Mouse (Mus musculus): ENCODE data around the gene Sema3e.

The Sema3e gene

GRCm38 (mm10) chr5:14025205-14026124 lies at the start of gene Sema3e:
Gene Sema3e (plus strand): TSS chr5:14025276.
- DNase-seq (ENCODE audit: low spot score in 2 of 2) = no peak

GRCm38 (mm10) chr5:13977576-13977975 lies 47.5 kb upstream of the Sema3e start:
- no peak for DNase-seq (ENCODE audit: low spot score in 2 of 2)

- DNase-seq (ENCODE audit: low spot score in 2 of 2) = no peak
These were observed 45.9 kb upstream of the Sema3e start for GRCm38 (mm10) chr5:13979156-13979555.

- no peak for DNase-seq (ENCODE audit: low spot score in 2 of 2)
These were observed 42.5 kb upstream of the Sema3e start for GRCm38 (mm10) chr5:13982417-13983054.

- no peak for DNase-seq (ENCODE audit: low spot score in 2 of 2)
These were observed 41.5 kb upstream of the Sema3e start for GRCm38 (mm10) chr5:13983608-13984007.

GRCm38 (mm10) chr5:13985669-13986068 lies 39.4 kb upstream of the Sema3e start:
- no peak for DNase-seq (ENCODE audit: low spot score in 2 of 2)

GRCm38 (mm10) chr5:13987123-13987522 lies 38.0 kb upstream of the Sema3e start:
- DNase-seq (ENCODE audit: low spot score in 2 of 2) = no peak

- no peak for DNase-seq (ENCODE audit: low spot score in 2 of 2)
These were observed 37.1 kb upstream of the Sema3e start for GRCm38 (mm10) chr5:13988023-13988422.

- no peak for DNase-seq (ENCODE audit: low spot score in 2 of 2)
These were observed 32.2 kb upstream of the Sema3e start for GRCm38 (mm10) chr5:13992734-13993396.

- DNase-seq (ENCODE audit: low spot score in 2 of 2) = no peak
These were observed 3.3 kb downstream of the Sema3e start for GRCm38 (mm10) chr5:14028341-14028740.

- DNase-seq (ENCODE audit: low spot score in 2 of 2) = no peak
These were observed 5.7 kb downstream of the Sema3e start for GRCm38 (mm10) chr5:14030796-14031195.

GRCm38 (mm10) chr5:14032056-14032455 lies 7.0 kb downstream of the Sema3e start:
- DNase-seq (ENCODE audit: low spot score in 2 of 2) = no peak

- no peak for DNase-seq (ENCODE audit: low spot score in 2 of 2)
These were observed 8.2 kb downstream of the Sema3e start for GRCm38 (mm10) chr5:14033302-14033701.

GRCm38 (mm10) chr5:14038813-14039496 lies 13.9 kb downstream of the Sema3e start:
- DNase-seq (ENCODE audit: low spot score in 2 of 2) = no peak

- DNase-seq (ENCODE audit: low spot score in 2 of 2) = no peak
These were observed 15.1 kb downstream of the Sema3e start for GRCm38 (mm10) chr5:14040208-14040607.

- no peak for DNase-seq (ENCODE audit: low spot score in 2 of 2)
These were observed 18.0 kb downstream of the Sema3e start for GRCm38 (mm10) chr5:14043116-14043515.

GRCm38 (mm10) chr5:14043983-14044382 lies 18.9 kb downstream of the Sema3e start:
- DNase-seq (ENCODE audit: low spot score in 2 of 2) = no peak

GRCm38 (mm10) chr5:14048660-14049059 lies 23.6 kb downstream of the Sema3e start:
- no peak for DNase-seq (ENCODE audit: low spot score in 2 of 2)

- DNase-seq (ENCODE audit: low spot score in 2 of 2) = no peak
These were observed 29.4 kb downstream of the Sema3e start for GRCm38 (mm10) chr5:14054472-14054871.

- no peak for DNase-seq (ENCODE audit: low spot score in 2 of 2)
These were observed 34.9 kb downstream of the Sema3e start for GRCm38 (mm10) chr5:14059895-14060553.

GRCm38 (mm10) chr5:14062918-14063481 lies 37.9 kb downstream of the Sema3e start:
- no peak for DNase-seq (ENCODE audit: low spot score in 2 of 2)

Measured in thymus, postnatal 10 days (tissue).